Mouse (Mus musculus): ENCODE measurements at regions not wholly inside any gene's neighbourhood (a gene's known extent, or its start where the extent isn't known, plus 50 kb on each side); places are given as distances from the start of the nearest gene placed in this dataset.

DNA sequence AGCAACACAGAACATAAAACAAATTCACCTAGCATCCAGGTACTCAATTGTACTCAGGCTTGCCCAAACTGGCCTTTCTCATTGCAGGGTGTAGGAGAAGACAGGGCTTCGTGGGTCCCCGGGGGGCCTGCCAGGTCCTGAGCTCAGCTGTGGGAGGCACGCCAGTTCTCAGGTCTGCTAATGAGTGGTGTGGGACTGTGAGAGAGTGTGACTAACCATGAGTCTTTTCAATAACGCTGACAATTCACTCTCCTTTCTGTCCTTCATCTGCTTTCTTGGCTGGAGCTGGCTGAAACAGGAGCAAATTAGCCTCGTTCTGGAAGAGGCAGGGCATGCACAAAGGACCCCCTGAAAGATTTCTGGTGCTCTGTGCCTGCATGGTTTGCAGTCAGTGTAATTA lies 250.2 kb downstream of the Cog6 start:
- H3K4me1 ChIP-seq (replicated peaks), result peaks cover 9% of the 10 kb centered on the region; the same call in 1 of the 2 replicates
- no peak overlapping the region for H3K4me2 ChIP-seq
- no peaks in the 10 kb centered on the region for H3K36me3 ChIP-seq
- no peaks in the 10 kb centered on the region for H3K9me3 ChIP-seq
- no peak overlapping the region for H3K27ac ChIP-seq
- no peak for ATAC-seq (ENCODE audit: low FRiP score)
- no peak overlapping the region for H3K4me3 ChIP-seq
- H3K27me3 ChIP-seq, result no peaks in the 10 kb centered on the region
- H3K9ac ChIP-seq, result no peak overlapping the region
- 57% methylated on average over 5 of the region's 5 CpGs for WGBS

DNA sequence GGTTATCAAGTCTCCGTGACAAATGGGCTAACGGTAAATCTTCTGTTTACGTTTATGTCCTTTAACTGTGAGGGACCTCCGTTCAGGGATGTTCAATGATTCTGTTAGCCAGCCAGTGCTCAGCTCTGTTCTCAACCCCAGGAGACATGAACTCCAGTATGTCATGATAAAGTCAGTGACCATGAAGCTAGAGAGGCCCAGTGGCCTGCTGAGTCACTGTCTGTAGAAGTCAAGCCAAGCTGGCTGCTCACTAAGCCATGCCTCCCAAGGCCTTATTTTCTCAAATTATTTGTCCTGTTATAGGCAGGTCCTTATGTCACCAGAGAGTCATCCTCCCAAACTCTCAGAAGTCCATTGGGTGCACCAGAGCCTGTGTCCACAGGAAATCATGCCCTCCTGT lies 252.9 kb downstream of the Cog6 start:
- H3K27ac ChIP-seq, result no peak overlapping the region
- H3K9ac ChIP-seq, result no peak overlapping the region
- no peaks in the 10 kb centered on the region for H3K9me3 ChIP-seq
- no peak overlapping the region for H3K4me3 ChIP-seq
- no peaks in the 10 kb centered on the region for H3K36me3 ChIP-seq
- H3K4me2 ChIP-seq, result no peak overlapping the region
- WGBS, result 88% methylated on average over 4 of the region's 4 CpGs
- no peaks in the 10 kb centered on the region for H3K27me3 ChIP-seq
- no peak for ATAC-seq (ENCODE audit: low FRiP score)
- peaks cover 9% of the 10 kb centered on the region; the same call in 1 of the 2 replicates for H3K4me1 ChIP-seq (replicated peaks)

DNA sequence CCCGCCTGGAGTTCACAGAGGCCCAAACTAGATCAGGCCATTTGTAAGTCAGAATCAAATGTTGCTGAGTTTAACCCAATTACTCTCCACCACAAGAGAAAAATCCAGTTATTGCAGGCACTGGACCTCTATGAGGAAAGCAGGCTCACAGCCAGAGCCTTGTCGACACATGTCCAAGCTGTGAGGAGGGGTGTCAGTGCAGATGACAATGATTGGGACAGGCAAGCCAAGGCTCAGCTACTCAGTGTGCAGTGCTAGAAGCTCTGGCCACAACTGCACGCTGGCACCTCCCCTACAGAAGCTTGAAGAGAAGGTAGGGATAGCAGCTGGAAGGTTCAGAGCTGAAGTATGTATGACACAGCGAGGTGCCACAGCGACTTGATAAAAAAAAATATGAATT lies 253.4 kb downstream of the Cog6 start:
- Histone ChIP-seq H3K9me3 (no peaks in the 10 kb centered on the region), H3K27ac (no peak overlapping the region), H3K4me2 (no peak overlapping the region), H3K4me1 (replicated peaks) (peaks cover 9% of the 10 kb centered on the region; the same call in 1 of the 2 replicates), H3K36me3 (no peaks in the 10 kb centered on the region), H3K9ac (no peak overlapping the region), H3K27me3 (no peaks in the 10 kb centered on the region), H3K4me3 (no peak overlapping the region)
- 88% methylated on average over 5 of the region's 5 CpGs for WGBS
- ATAC-seq (ENCODE audit: low FRiP score), result no peak

DNA sequence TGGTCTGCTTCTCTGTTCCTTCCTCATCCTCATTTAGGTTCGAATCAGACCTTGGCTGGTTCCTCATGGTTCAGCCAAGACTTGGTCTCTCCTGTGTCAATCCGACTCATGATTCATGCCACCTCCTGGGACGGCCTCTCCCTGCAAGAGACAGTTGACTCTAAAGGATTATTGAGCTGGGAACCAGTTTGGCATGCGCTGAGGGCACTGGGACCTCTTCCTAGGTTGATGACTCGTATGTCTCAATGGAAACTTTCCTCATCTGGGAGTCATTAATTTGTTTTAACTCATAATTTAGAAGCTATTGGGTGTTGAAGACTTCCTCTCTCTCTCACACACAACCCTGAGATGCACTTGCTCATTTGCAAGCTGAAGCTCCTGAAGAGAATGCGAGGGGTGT lies 254.5 kb downstream of the Cog6 start:
- Histone ChIP-seq H3K36me3 (no peaks in the 10 kb centered on the region), H3K9me3 (no peaks in the 10 kb centered on the region), H3K27me3 (no peaks in the 10 kb centered on the region), H3K27ac (no peak overlapping the region), H3K4me2 (no peak overlapping the region), H3K4me3 (no peak overlapping the region), H3K4me1 (replicated peaks) (peaks cover 9% of the 10 kb centered on the region; the same call in 1 of the 2 replicates), H3K9ac (no peak overlapping the region)
- 86% methylated on average over 6 of the region's 6 CpGs for WGBS
- ATAC-seq (ENCODE audit: low FRiP score), result no peak

DNA sequence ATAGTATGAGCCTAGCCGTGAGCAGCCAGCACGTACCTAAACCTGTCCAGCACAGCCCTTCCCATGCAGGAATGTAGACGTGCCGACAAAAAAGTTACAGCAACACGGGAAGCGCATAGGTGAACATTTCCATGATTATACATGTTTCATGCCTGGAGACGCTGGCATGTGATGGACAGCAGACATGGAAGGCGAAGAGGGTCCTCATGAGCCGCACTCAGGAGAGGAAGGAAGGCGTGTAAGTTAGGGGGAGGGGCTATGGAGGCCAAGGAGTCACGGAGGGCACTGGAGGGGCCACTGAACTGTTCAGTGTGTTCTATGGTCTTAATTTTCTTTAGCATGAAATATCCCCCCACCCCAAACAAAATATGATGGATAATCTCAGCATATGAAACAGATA lies 257.2 kb downstream of the Cog6 start:
- Histone ChIP-seq H3K36me3 (no peaks in the 10 kb centered on the region), H3K27ac (no peak overlapping the region), H3K4me3 (no peak overlapping the region), H3K4me1 (replicated peaks) (0 out of 2 replicates have a peak, but pooled peaks cover under 1% of the 10 kb centered on the region), H3K9me3 (no peaks in the 10 kb centered on the region), H3K27me3 (peaks cover 3% of the 10 kb centered on the region; the same call in 1 of the 2 replicates), H3K9ac (no peak overlapping the region), H3K4me2 (no peak overlapping the region)
- ATAC-seq (ENCODE audit: low FRiP score), result no peak
- WGBS, result 93% methylated on average over 11 of the region's 11 CpGs

DNA sequence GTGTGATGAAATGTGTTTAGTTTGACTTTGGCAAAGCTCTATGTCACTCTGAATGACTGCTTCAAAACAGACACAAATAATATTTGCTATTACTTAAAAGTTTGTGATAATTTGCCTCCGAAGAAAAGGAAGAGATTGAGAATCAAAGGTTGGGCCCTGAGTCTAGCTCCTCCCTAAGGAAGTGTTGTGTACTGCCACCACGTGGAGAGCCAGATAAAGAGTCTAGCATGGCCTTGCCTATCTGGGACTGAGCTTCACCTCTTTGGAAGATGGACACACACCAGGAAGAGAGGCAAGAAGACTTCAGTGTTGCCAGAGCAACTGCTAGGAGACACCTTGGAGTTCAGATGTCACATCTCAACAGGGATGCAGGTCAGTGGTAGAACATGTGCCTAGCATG lies 258.5 kb downstream of the Cog6 start:
- Histone ChIP-seq H3K36me3 (no peaks in the 10 kb centered on the region), H3K27me3 (peaks cover 9% of the 10 kb centered on the region; the same call in 1 of the 2 replicates), H3K4me2 (no peak overlapping the region), H3K27ac (no peak overlapping the region), H3K9ac (no peak overlapping the region), H3K4me1 (replicated peaks) (0 out of 2 replicates have a peak, but pooled peaks cover 5% of the 10 kb centered on the region), H3K9me3 (no peaks in the 10 kb centered on the region), H3K4me3 (no peak overlapping the region)
- WGBS, result 43% methylated on average over 2 of the region's 2 CpGs
- no peak for ATAC-seq (ENCODE audit: low FRiP score)

DNA sequence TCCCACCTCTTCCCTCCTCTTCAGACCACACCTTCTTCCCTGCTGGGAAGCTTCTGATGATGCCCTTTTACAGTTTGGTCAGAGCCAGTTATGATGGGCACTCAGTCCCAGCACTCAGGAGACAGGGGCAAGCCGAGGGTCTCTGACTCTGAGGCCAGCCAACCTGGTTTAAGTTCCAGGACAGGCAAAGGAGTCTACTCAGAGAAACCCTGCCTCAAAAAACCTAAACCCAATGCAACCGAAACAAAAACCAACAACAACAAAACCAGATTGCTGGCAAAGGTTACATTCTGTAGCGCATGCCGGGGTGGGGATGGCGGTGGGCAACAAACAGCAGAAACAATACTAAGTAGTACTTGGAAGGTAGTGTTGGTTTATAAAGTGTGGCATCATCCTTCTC lies 260.2 kb downstream of the Cog6 start:
- H3K9ac ChIP-seq, result no peak overlapping the region
- H3K27ac ChIP-seq, result no peak overlapping the region
- H3K9me3 ChIP-seq, result no peaks in the 10 kb centered on the region
- H3K36me3 ChIP-seq, result no peaks in the 10 kb centered on the region
- 0 out of 2 replicates have a peak, but pooled peaks cover 5% of the 10 kb centered on the region for H3K4me1 ChIP-seq (replicated peaks)
- WGBS, result 95% methylated on average over 5 of the region's 5 CpGs
- H3K27me3 ChIP-seq, result peaks cover 9% of the 10 kb centered on the region; the same call in 1 of the 2 replicates
- no peak for ATAC-seq (ENCODE audit: low FRiP score)
- H3K4me3 ChIP-seq, result no peak overlapping the region
- no peak overlapping the region for H3K4me2 ChIP-seq

DNA sequence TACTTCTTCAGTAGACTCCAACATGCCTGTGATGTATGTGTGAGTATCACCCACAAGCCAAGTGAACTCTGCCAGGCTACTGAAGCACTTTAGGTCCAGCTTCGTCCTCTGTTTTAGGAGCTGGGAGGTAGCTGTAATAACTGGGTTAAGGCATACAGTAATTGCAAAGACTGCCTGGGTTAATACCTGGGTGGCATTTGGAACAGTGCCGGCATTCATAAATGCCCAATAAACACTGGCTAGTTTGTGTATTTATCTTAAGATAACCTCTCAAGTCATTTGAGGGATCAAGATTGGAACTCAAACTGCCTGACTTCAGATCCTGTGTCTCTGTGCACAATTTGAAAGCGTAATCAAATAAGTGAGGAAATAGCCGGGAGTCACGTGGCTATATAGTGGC lies 261.0 kb downstream of the Cog6 start:
- no peak overlapping the region for H3K9ac ChIP-seq
- peaks cover 9% of the 10 kb centered on the region; the same call in 1 of the 2 replicates for H3K27me3 ChIP-seq
- no peak overlapping the region for H3K4me2 ChIP-seq
- no peak for ATAC-seq (ENCODE audit: low FRiP score)
- WGBS, result 91% methylated on average over 5 of the region's 5 CpGs
- no peak overlapping the region for H3K4me3 ChIP-seq
- no peaks in the 10 kb centered on the region for H3K9me3 ChIP-seq
- H3K4me1 ChIP-seq (replicated peaks), result 0 out of 2 replicates have a peak, but pooled peaks cover 5% of the 10 kb centered on the region
- H3K36me3 ChIP-seq, result no peaks in the 10 kb centered on the region
- no peak overlapping the region for H3K27ac ChIP-seq

DNA sequence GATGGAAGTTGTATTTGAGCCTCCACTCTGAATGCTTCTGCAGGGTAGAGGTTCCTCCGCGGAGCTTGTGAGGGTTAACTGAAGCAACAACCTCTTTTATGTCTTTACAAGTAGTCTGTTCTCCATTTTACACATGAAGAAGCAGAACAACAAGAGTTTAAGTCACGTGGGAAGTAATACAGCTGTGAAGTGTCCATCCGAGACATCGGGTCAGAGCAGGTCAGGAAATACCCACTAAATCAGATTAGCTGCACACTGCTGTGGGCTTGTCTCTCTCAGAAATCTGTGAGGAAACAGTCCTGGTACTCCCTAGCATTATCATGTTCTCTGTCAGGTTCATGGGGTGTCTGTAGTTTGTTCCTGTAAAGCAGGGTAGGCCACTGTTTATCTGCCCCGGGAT lies 262.1 kb downstream of the Cog6 start:
- H3K4me2 ChIP-seq, result no peak overlapping the region
- no peaks in the 10 kb centered on the region for H3K9me3 ChIP-seq
- H3K27me3 ChIP-seq, result peaks cover 9% of the 10 kb centered on the region; the same call in 1 of the 2 replicates
- 55% methylated on average over 6 of the region's 6 CpGs for WGBS
- H3K9ac ChIP-seq, result no peak overlapping the region
- no peak for ATAC-seq (ENCODE audit: low FRiP score)
- H3K4me3 ChIP-seq, result no peak overlapping the region
- no peaks in the 10 kb centered on the region for H3K36me3 ChIP-seq
- H3K4me1 ChIP-seq (replicated peaks), result 0 out of 2 replicates have a peak, but pooled peaks cover 5% of the 10 kb centered on the region
- no peak overlapping the region for H3K27ac ChIP-seq

DNA sequence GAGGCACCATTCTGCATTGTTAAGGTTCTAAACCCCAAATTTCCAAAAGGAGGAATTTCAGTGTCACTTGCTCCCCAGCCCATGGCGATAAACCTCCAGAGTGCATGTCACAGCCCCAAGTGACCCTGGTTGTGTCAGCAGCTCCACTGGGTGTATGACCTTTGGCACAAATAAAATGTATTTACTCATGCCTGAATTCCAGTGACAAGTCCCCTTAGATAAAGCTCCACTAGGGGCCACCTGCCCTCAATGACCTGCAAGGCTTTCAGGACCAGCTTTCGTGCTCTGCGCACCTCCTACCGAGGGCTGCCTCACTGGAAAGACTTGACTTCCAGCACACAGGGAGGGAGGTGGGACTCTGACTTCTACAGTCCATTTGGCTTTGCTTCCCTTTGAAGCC lies 262.6 kb downstream of the Cog6 start:
- Histone ChIP-seq H3K9me3 (no peaks in the 10 kb centered on the region), H3K27ac (no peak overlapping the region), H3K9ac (no peak overlapping the region), H3K27me3 (peaks cover 9% of the 10 kb centered on the region; the same call in 1 of the 2 replicates), H3K4me2 (no peak overlapping the region), H3K36me3 (no peaks in the 10 kb centered on the region), H3K4me3 (no peak overlapping the region), H3K4me1 (replicated peaks) (0 out of 2 replicates have a peak, but pooled peaks cover 5% of the 10 kb centered on the region)
- 43% methylated on average over 4 of the region's 4 CpGs for WGBS
- ATAC-seq (ENCODE audit: low FRiP score), result no peak

DNA sequence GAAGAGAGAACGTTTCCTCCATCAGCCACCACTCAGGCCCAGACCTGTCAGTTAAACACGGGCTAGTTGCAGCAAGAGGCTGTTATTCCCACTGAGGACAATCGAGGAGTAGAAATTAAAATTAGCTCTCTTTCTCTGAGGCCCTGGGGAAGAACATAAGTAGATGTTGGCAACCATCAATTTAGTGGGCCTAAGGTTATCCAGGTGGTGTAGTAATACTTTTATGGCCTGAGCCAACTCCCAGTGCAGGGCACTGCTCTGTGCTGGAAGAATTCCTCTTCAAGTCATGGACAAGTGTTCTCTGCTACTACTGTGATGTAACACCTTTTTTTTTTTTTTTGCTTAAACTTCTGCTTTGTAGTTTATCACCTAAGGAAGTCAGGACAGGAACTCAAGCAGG lies 270.1 kb downstream of the Cog6 start:
- H3K9ac ChIP-seq, result no peak overlapping the region
- WGBS, result 62% methylated on average over 3 of the region's 3 CpGs
- H3K27me3 ChIP-seq, result peaks cover 7% of the 10 kb centered on the region; the same call in 1 of the 2 replicates
- 0 out of 2 replicates have a peak, but pooled peaks cover 3% of the 10 kb centered on the region for H3K4me1 ChIP-seq (replicated peaks)
- H3K4me3 ChIP-seq, result no peak overlapping the region
- no peaks in the 10 kb centered on the region for H3K36me3 ChIP-seq
- no peak for ATAC-seq (ENCODE audit: low FRiP score)
- H3K4me2 ChIP-seq, result no peak overlapping the region
- no peaks in the 10 kb centered on the region for H3K9me3 ChIP-seq
- H3K27ac ChIP-seq, result no peak overlapping the region

DNA sequence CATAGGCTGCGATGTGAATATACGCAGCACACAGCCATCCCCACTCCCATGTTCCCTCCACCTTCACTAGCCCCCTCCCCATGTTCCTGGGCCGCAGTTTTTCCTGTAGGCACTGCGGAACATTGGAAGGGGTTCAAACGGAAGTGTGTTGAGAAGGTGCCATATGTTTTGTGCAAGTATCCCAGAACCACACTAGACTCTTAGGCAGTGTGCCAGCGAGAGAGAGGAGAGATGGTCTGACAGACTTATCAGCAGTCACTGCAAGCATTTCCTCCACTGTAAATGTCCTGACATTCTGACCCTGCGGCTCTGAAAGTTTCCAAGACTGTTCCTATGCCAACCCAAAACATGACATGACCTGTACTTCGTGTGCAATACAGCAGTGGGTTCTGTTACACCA lies 272.7 kb downstream of the Cog6 start:
- ATAC-seq (ENCODE audit: low FRiP score), result no peak
- Histone ChIP-seq H3K27ac (no peak overlapping the region), H3K27me3 (peaks cover 7% of the 10 kb centered on the region; the same call in 1 of the 2 replicates), H3K4me3 (no peak overlapping the region), H3K4me1 (replicated peaks) (peaks cover 22% of the 10 kb centered on the region), H3K9me3 (no peaks in the 10 kb centered on the region), H3K4me2 (no peak overlapping the region), H3K9ac (no peak overlapping the region), H3K36me3 (no peaks in the 10 kb centered on the region)
- 79% methylated on average over 8 of the region's 8 CpGs for WGBS

DNA sequence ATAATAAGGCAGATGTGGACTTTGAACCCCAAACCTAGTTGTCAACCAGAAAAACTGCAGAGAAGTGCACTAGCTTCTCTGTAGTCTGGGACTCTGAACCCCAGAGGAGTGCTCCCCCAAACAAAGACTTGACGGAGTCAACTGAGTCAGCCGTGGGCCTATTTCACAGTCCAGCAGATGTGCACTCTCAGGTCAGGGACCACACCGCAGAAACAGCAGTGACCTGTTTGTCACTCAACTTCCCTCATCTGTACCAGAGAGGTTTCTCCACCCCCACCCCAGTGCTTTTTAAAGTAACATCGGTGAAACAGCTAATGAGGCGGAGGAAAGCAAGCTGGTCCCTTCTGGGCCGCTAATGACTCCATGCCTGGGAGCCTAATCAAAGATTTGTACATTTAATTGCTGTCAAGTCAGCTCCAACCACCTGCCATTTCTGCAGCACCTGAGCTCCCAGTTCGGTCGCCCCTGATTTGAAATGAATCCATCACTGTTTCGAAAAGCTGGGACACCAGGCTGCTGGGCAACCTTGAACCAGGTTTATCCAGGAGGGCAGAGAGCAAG lies 276.5 kb downstream of the Cog6 start:
- Histone ChIP-seq H3K36me3 (no peaks in the 10 kb centered on the region), H3K27ac (no peak overlapping the region), H3K9ac (no peak overlapping the region), H3K9me3 (no peaks in the 10 kb centered on the region), H3K27me3 (peaks cover 7% of the 10 kb centered on the region; the same call in 1 of the 2 replicates), H3K4me3 (no peak overlapping the region), H3K4me2 (no peak overlapping the region), H3K4me1 (replicated peaks) (peaks cover 22% of the 10 kb centered on the region)
- ATAC-seq (ENCODE audit: low FRiP score), result peak; percentile 46; the same call in 1 of the 2 replicates
- 39% methylated on average over 9 of the region's 9 CpGs for WGBS

All from hindbrain, embryonic 13.5 days (tissue).